Mouse (Mus musculus): ENCODE measurements at regions not wholly inside any gene's neighbourhood (a gene's known extent, or its start where the extent isn't known, plus 50 kb on each side); places are given as distances from the start of the nearest gene placed in this dataset.

GRCm38 (mm10) chr6:93371341-93371740, 428.0 kb upstream of the Adamts9 start:
- Histone ChIP-seq H3K36me3 (no peaks in the 10 kb centered on the region), H3K4me3 (no peak overlapping the region), H3K9me3 (no peaks in the 10 kb centered on the region), H3K4me2 (replicated peaks) (no peak overlapping the region), H3K27ac (replicated peaks) (no peak overlapping the region), H3K4me1 (no peaks in the 10 kb centered on the region), H3K27me3 (no peaks in the 10 kb centered on the region), H3K9ac (replicated peaks) (no peak overlapping the region)
- 83% methylated on average over 6 of the region's 6 CpGs for WGBS
- no peak for ATAC-seq (ENCODE audit: low FRiP score, low read depth)

GRCm38 (mm10) chr6:93363846-93364245, 420.6 kb upstream of the Adamts9 start:
- Histone ChIP-seq H3K9ac (replicated peaks) (no peak overlapping the region), H3K4me3 (no peak overlapping the region), H3K27me3 (no peaks in the 10 kb centered on the region), H3K27ac (replicated peaks) (no peak overlapping the region), H3K4me2 (replicated peaks) (no peak overlapping the region), H3K36me3 (no peaks in the 10 kb centered on the region), H3K4me1 (no peaks in the 10 kb centered on the region), H3K9me3 (no peaks in the 10 kb centered on the region)
- 65% methylated on average over 4 of the region's 4 CpGs for WGBS
- no peak for ATAC-seq (ENCODE audit: low FRiP score, low read depth)

GRCm38 (mm10) chr6:93353353-93354125, 410.2 kb upstream of the Adamts9 start:
- 84% methylated on average over 12 of the region's 12 CpGs for WGBS

DNA sequence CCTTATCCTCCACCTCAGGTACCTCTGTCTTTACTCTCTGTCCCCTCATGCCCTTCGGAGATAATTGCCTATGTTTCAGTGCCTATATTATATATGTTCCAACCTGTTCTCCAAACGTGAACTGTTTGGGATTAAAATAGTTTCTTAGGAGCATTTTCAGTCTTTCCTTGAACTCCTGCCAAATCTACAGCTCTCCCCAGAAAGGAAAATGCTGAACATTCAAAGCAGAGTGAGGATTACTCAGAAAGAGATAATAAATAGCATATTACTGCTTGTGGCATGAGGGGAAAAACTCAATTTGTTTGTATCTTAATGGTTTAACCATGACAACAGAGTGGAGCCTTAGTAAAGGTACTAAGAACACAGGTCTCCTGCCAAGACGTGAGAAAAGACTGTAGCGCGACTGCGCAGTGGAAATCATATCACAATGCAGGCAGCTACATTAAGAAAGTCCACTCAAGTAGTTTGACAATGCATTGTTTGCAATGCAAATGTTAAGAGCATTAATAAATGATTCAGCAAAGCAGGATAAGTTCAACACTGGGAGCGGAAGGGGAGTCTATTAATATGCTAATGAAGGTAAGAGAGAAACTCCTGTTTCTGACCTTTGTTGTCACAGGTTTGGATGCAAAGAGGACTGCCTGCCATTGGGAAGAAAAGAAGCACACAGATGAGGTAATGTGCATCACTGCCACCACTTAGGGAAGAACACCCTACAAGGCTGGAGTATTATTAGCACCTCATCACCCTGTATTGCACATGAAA, 406.8 kb upstream of the Adamts9 start:
- Histone ChIP-seq H3K9me3 (no peaks in the 10 kb centered on the region), H3K4me1 (peaks cover 8% of the 10 kb centered on the region), H3K27ac (replicated peaks) (no peak overlapping the region), H3K27me3 (no peaks in the 10 kb centered on the region), H3K9ac (replicated peaks) (no peak overlapping the region), H3K36me3 (no peaks in the 10 kb centered on the region), H3K4me2 (replicated peaks) (no peak overlapping the region), H3K4me3 (no peak overlapping the region)
- ATAC-seq (ENCODE audit: low FRiP score, low read depth), result no peak
- 48% methylated on average over 7 of the region's 7 CpGs for WGBS

More at GRCm38 (mm10) chr6:93353353-93354125, 410.2 kb upstream of the Adamts9 start:
- Histone ChIP-seq H3K9me3 (no peaks in the 10 kb centered on the region), H3K36me3 (no peaks in the 10 kb centered on the region), H3K27me3 (no peaks in the 10 kb centered on the region), H3K4me2 (replicated peaks) (no peak overlapping the region), H3K27ac (replicated peaks) (no peak overlapping the region), H3K9ac (replicated peaks) (no peak overlapping the region), H3K4me1 (peaks cover 8% of the 10 kb centered on the region), H3K4me3 (no peak overlapping the region)
- no peak for ATAC-seq (ENCODE audit: low FRiP score, low read depth)

DNA sequence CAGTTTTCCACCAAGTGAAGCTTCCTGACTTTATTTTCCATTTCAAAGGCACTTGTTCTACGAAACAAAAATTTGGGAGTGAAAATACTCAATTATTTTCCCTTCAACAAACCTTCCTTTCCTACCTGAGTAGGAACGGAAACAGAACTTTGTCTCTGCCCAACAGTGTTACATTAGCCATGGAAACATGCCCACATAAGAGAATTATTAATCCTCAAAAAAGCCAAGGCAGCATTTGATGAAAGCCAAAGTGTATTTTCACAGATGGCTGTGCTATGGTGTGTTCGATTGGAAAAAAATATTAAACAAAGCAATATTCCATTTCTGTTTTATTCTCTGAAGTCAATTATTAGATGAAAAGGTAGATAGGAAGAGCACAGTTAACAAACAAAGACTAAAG, 404.8 kb upstream of the Adamts9 start:
- Histone ChIP-seq H3K4me2 (replicated peaks) (no peak overlapping the region), H3K9ac (replicated peaks) (no peak overlapping the region), H3K9me3 (no peaks in the 10 kb centered on the region), H3K36me3 (no peaks in the 10 kb centered on the region), H3K4me1 (peaks cover 8% of the 10 kb centered on the region), H3K27me3 (no peaks in the 10 kb centered on the region), H3K4me3 (no peak overlapping the region), H3K27ac (replicated peaks) (no peak overlapping the region)
- 89% methylated on average over 3 of the region's 3 CpGs for WGBS
- ATAC-seq (ENCODE audit: low FRiP score, low read depth), result no peak

GRCm38 (mm10) chr6:93328683-93329082, 385.4 kb upstream of the Adamts9 start:
- 76% methylated on average over 2 of the region's 2 CpGs for WGBS
- no peak overlapping the region for H3K27ac ChIP-seq (replicated peaks)
- ATAC-seq (ENCODE audit: low FRiP score, low read depth), result no peak
- no peaks in the 10 kb centered on the region for H3K27me3 ChIP-seq
- no peak overlapping the region for H3K4me3 ChIP-seq
- no peaks in the 10 kb centered on the region for H3K36me3 ChIP-seq
- H3K9me3 ChIP-seq, result no peaks in the 10 kb centered on the region
- H3K4me1 ChIP-seq, result no peaks in the 10 kb centered on the region
- H3K4me2 ChIP-seq (replicated peaks), result no peak overlapping the region
- H3K9ac ChIP-seq (replicated peaks), result no peak overlapping the region

DNA sequence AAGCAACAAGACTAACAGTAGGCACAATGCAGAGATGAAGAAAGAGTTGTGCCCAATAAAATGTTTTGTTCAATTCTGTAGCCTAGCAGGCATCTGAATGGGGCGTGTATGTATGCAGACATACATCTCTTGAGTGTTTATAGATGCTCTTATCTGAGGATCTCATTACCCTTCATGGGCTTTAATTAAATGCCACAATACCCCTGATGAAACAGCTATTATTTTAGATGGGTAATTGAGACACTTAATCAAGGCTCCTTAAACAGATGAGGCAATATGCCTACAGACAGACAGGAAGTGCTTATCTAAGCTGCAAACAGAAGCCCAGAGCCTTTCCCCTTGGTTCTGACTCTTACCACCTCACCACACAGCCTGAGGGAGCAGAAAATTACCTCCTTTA, 384.6 kb upstream of the Adamts9 start:
- Histone ChIP-seq H3K9ac (replicated peaks) (no peak overlapping the region), H3K4me1 (no peaks in the 10 kb centered on the region), H3K27ac (replicated peaks) (no peak overlapping the region), H3K36me3 (no peaks in the 10 kb centered on the region), H3K9me3 (no peaks in the 10 kb centered on the region), H3K4me3 (no peak overlapping the region), H3K4me2 (replicated peaks) (no peak overlapping the region), H3K27me3 (no peaks in the 10 kb centered on the region)
- WGBS, result 80% methylated on average over 1 of the region's 1 CpGs
- ATAC-seq (ENCODE audit: low FRiP score, low read depth), result no peak

- H3K4me2 ChIP-seq (replicated peaks), result no peak overlapping the region
- H3K27ac ChIP-seq (replicated peaks), result no peak overlapping the region
- no peaks in the 10 kb centered on the region for H3K4me1 ChIP-seq
- no peak overlapping the region for H3K4me3 ChIP-seq
- no peak overlapping the region for H3K9ac ChIP-seq (replicated peaks)
- no peaks in the 10 kb centered on the region for H3K27me3 ChIP-seq
- H3K9me3 ChIP-seq, result no peaks in the 10 kb centered on the region
- ATAC-seq (ENCODE audit: low FRiP score, low read depth), result no peak
- no peaks in the 10 kb centered on the region for H3K36me3 ChIP-seq
- 79% methylated on average over 3 of the region's 3 CpGs for WGBS
Measured at GRCm38 (mm10) chr6:93323881-93324280, 380.6 kb upstream of the Adamts9 start.

DNA sequence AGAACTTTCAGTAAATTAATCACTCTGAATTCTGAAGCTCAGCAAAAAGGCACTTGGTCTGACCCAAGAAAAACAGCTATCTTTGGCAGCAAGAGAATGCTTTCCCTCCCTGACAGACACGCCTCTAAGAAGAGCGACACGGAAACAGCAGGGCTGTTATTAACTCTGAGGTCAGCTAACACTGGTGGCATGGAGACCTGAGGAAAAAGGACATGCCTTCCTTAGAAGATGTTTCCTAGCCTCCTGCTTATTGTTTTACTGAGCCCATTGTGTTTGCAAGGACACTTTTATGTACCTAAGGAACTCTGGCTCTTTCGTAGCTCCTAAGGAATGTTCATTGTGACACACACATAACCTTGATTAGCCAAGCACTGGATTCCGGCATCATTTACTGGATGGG, 371.3 kb upstream of the Adamts9 start:
- H3K9ac ChIP-seq (replicated peaks), result no peak overlapping the region
- WGBS, result 72% methylated on average over 5 of the region's 5 CpGs
- no peak overlapping the region for H3K4me3 ChIP-seq
- no peak overlapping the region for H3K4me2 ChIP-seq (replicated peaks)
- H3K36me3 ChIP-seq, result no peaks in the 10 kb centered on the region
- H3K27ac ChIP-seq (replicated peaks), result no peak overlapping the region
- no peaks in the 10 kb centered on the region for H3K27me3 ChIP-seq
- no peaks in the 10 kb centered on the region for H3K9me3 ChIP-seq
- H3K4me1 ChIP-seq, result no peaks in the 10 kb centered on the region
- no peak for ATAC-seq (ENCODE audit: low FRiP score, low read depth)

GRCm38 (mm10) chr6:93305176-93305575, 361.9 kb upstream of the Adamts9 start:
- no peak for ATAC-seq (ENCODE audit: low FRiP score, low read depth)
- no peak overlapping the region for H3K4me3 ChIP-seq
- H3K36me3 ChIP-seq, result no peaks in the 10 kb centered on the region
- H3K4me2 ChIP-seq (replicated peaks), result no peak overlapping the region
- H3K4me1 ChIP-seq, result no peaks in the 10 kb centered on the region
- WGBS, result 65% methylated on average over 2 of the region's 2 CpGs
- no peak overlapping the region for H3K9ac ChIP-seq (replicated peaks)
- H3K27ac ChIP-seq (replicated peaks), result no peak overlapping the region
- no peaks in the 10 kb centered on the region for H3K27me3 ChIP-seq
- H3K9me3 ChIP-seq, result no peaks in the 10 kb centered on the region

DNA sequence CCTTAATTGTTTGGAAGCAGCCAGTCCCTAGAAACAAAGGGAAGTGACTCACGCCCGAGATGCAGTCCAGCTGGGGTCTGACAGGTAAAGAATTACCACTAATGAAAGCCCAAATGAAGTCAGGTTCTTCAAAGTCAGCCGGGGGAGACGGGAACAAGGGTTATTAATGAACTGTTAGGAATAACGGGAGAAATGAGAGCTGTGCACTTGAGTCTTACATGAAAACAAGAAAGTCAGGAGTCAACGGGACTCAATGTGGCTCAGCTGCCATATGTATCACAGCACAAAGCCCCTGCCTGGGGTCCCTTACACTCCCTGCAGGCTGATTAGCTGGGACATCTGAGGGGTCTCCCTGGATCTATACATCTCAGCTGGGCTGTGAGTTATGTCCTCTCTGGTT, 354.7 kb upstream of the Adamts9 start:
- Histone ChIP-seq H3K36me3 (no peaks in the 10 kb centered on the region), H3K9me3 (no peaks in the 10 kb centered on the region), H3K4me2 (replicated peaks) (no peak overlapping the region), H3K27me3 (no peaks in the 10 kb centered on the region), H3K4me3 (no peak overlapping the region), H3K4me1 (no peaks in the 10 kb centered on the region), H3K27ac (replicated peaks) (no peak overlapping the region), H3K9ac (replicated peaks) (no peak overlapping the region)
- WGBS, result 45% methylated on average over 6 of the region's 6 CpGs
- ATAC-seq (ENCODE audit: low FRiP score, low read depth), result no peak

- ATAC-seq (ENCODE audit: low FRiP score, low read depth), result no peak
- Histone ChIP-seq H3K4me1 (no peaks in the 10 kb centered on the region), H3K4me3 (no peak overlapping the region), H3K27me3 (no peaks in the 10 kb centered on the region), H3K27ac (replicated peaks) (no peak overlapping the region), H3K9ac (replicated peaks) (no peak overlapping the region), H3K9me3 (no peaks in the 10 kb centered on the region), H3K36me3 (no peaks in the 10 kb centered on the region), H3K4me2 (replicated peaks) (no peak overlapping the region)
- 91% methylated on average over 1 of the region's 1 CpGs for WGBS
Measured at GRCm38 (mm10) chr6:93291711-93292110, 348.4 kb upstream of the Adamts9 start.
